Mouse (Mus musculus) gastrocnemius, adult 2 months (tissue): ENCODE measurements around the gene Ccl12. TPM values are rescaled to one million over a fixed set of nuclear protein-coding genes. Genes with fewer than 3 reads are reported as not detected.
A peak's percentile ranks its signal among the peaks of the same experiment; 100 is the strongest.

ENCODE experiments used
- DNase-seq: peaks from one replicate; pipeline ENCODE4 v3.0.0; 2022
- H3K27ac ChIP-seq: fragments of 200-600 bp; 2 replicates; pipeline ENCODE4 v1.8.1; 2022; ENCODE audit warnings: mild to moderate bottlenecking
- H3K4me3 ChIP-seq: fragments of 200-600 bp; 2 replicates; pipeline ENCODE4 v1.8.1; 2022; ENCODE audit warnings: mild to moderate bottlenecking, moderate library complexity
- CTCF ChIP-seq: fragments of 200-600 bp; IDR thresholded peaks from 2 replicates; pipeline ENCODE4 v1.8.1; 2022; ENCODE audit warnings: antibody characterized with exemption, mild to moderate bottlenecking, moderate library complexity
- intact Hi-C: fragments of 180-260 bp; cut with DNase I; formaldehyde crosslinking; loops from one replicate; pipeline ENCODE4 v1.15.1; 2025
- long read RNA-seq, 2 experiments: library from polyadenylated mRNA; stranded (forward); transcript quantifications; one replicate each; pipeline ENCODE4 v2.0.0; 2021
- total RNA-seq, 2 experiments: library from RNA; stranded (reverse); gene quantifications; 2 replicates each; pipeline ENCODE4 v1.2.3; 2021

The Ccl12 gene
- total RNA-seq: not detected
- long read RNA-seq, experiment 1: 0 reads
- long read RNA-seq, experiment 2: 0 reads

- intact Hi-C loops: no loop called here
- no peak for TF ChIP-seq CTCF
- Histone ChIP-seq H3K4me3 (no peak within 1 kb of the TSS), H3K27ac (no peak within 1 kb of the TSS)
- DNase-seq: no peak
Observed at GRCm38 (mm10) chr11:82101529-82101928, at the start of gene Ccl12. Gene Ccl12 (plus strand): TSS chr11:82101845.

GRCm38 (mm10) chr11:82053849-82054248, 47.8 kb upstream of the Ccl12 start:
- no peak for TF ChIP-seq CTCF
- no peak overlapping the region for H3K4me3 ChIP-seq
- intact Hi-C loops: no loop called here
- no peak overlapping the region for H3K27ac ChIP-seq
- no peak for DNase-seq

DNA sequence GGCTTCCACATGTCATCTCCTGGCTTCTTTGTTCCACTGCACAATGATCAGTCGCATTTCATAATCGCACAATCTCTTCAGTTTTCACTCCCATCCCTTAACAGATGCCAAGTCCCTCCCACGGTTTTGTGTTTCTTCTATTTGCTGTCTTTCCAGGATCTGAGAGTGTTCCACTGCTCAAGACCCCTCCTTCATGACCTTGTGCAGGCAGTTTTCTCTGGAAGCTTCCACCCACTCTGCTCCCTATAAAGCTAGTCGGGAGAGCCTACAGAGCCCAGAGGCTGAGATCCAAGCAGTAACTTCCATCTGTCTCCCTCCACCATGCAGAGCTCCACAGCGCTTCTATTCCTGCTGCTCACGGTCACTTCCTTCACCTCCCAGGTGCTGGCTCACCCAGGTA, 44.0 kb upstream of the Ccl12 start, which contains the start of gene Ccl11:
TSS of gene Ccl11 (plus strand) at position 178 of the 400 bp plus-strand sequence.
- Histone ChIP-seq H3K27ac (peak within 1 kb of the TSS; percentile 75), H3K4me3 (peak within 1 kb of the TSS; percentile 66)
- no peak for TF ChIP-seq CTCF
- DNase-seq: peak; percentile 57
- intact Hi-C loops: no loop called here

- Histone ChIP-seq H3K27ac (peak overlapping the region; percentile 57), H3K4me3 (no peak overlapping the region)
- TF ChIP-seq CTCF: no peak
- intact Hi-C loops: no loop called here
- DNase-seq: no peak
Observed at GRCm38 (mm10) chr11:82062226-82062625, 39.4 kb upstream of the Ccl12 start.

GRCm38 (mm10) chr11:82063454-82063853, 38.2 kb upstream of the Ccl12 start:
- no peak for TF ChIP-seq CTCF
- H3K27ac ChIP-seq: no peak overlapping the region
- intact Hi-C loops: no loop called here
- no peak overlapping the region for H3K4me3 ChIP-seq
- DNase-seq: no peak

DNA sequence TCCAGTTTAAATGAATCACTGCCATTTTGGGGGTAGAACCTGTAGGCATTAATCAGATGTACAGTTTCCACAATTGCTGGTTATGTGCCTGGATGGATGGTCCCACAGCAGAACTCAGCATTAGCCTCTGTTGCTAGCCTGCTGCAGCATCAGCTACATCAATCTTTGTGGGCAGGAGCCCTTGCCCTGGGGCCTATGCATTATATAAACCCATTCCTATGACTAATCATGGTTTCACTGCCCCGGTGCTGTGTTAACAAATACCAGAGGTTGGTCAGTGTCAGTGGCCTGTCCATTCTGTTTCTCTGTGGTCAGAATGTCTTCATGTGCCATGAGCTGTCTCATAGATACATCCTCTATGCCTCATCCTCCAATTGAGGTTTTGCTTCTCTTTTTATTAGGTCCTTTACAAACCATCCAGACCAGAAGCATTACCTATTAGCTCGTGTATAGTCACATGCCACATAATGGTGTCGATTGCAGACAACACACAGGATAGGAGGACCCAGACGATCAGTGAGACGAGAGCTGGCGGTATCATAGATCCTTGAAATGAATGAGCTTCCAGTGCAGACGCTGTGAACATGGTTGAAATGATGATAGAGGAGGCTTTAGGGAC, 34.6 kb upstream of the Ccl12 start:
- no peak for TF ChIP-seq CTCF

DNA sequence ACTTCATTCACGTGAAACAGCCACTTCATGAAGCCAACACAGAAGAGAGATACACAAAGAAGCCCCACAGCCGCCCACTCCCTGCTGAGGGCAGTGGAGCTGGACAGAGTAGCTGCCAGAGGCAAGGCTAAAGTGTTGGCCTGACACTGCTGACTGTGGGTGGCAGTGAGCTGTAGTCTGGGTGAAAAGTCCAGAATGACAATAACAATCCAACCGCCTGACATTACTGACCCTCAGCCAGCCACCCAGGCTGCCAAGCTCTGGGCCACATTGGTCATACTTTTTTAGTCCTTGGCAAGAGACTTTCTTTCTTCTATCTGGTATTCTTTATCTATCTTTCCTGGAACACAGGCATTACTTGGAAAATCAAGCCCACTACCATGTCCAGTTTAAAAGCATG, 30.6 kb upstream of the Ccl12 start:
- DNase-seq: peak; percentile 32
- no peak for TF ChIP-seq CTCF

More for the DNA sequence above, 34.6 kb upstream of the Ccl12 start:
- no peak overlapping the region for H3K4me3 ChIP-seq
- H3K27ac ChIP-seq: no peak overlapping the region
- intact Hi-C loops: no loop called here
- DNase-seq: no peak

DNA sequence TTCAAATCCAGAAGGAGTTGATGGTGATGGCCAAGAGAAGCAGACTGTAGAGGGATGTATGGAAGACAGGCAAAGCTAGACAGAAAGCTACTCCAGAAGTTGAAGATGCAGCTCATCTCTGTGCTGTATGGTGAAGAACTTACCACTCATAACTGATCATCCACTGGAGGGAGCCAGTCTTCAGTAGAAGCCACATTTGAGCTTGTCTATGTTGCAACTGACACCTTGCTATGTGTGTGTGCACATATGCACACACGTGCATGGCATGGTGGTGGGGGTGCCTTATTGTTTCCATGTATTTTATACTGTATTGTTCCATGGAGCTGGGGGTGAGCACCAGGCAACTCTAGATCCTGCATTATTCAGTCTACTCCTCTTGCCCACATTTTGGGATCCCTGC, 29.3 kb upstream of the Ccl12 start:
- intact Hi-C loops: no loop called here
- no peak overlapping the region for H3K27ac ChIP-seq
- TF ChIP-seq CTCF: peak; percentile 22; the same call in 1 of the 2 replicates
- no peak overlapping the region for H3K4me3 ChIP-seq
- no peak for DNase-seq

More for the DNA sequence above, 30.6 kb upstream of the Ccl12 start:
- intact Hi-C loops: no loop called here
- no peak overlapping the region for H3K27ac ChIP-seq
- H3K4me3 ChIP-seq: no peak overlapping the region

DNA sequence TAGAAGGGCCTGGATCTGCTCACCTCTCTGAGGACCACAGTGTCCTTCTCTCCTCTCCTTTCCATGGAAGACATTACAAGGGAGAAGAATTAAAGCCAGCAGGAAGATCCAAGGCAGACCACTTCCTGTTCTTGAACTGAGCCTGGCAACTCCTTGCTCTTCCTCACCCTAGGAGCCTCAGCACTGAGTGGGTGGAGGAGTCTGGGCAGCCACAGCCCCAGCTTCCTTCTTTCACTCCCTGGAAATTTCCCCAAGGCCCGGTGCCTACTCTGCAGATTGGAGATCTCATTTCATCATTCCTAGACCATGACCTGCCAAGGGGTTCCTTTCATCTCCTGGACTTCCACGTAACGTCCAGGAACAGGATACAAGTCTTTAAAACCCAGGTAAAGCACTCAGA, 28.7 kb upstream of the Ccl12 start:
- TF ChIP-seq CTCF: no peak
- Histone ChIP-seq H3K4me3 (no peak overlapping the region), H3K27ac (no peak overlapping the region)
- intact Hi-C loops: no loop called here
- no peak for DNase-seq

DNA sequence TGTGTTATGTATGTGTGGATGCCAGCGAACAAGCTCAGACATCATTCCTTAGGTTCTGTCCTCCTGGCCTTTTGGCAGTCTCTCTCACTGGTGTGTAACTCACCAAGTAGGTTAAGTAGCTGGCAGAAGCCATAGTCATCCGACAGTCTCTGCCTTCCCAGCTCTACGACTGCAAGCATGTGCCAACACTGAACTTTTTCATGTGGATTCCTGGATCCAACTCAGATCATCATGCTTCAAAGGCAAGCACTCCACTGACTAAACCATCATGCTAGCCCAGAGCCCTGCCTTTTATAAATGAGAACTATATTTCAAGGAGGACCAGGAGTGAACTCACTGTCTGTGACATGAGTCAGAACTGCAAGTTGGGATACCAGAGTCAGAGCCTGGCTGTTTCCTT, 28.0 kb upstream of the Ccl12 start:
- TF ChIP-seq CTCF: no peak
- intact Hi-C loops: no loop called here
- no peak for DNase-seq
- no peak overlapping the region for H3K4me3 ChIP-seq
- no peak overlapping the region for H3K27ac ChIP-seq

DNA sequence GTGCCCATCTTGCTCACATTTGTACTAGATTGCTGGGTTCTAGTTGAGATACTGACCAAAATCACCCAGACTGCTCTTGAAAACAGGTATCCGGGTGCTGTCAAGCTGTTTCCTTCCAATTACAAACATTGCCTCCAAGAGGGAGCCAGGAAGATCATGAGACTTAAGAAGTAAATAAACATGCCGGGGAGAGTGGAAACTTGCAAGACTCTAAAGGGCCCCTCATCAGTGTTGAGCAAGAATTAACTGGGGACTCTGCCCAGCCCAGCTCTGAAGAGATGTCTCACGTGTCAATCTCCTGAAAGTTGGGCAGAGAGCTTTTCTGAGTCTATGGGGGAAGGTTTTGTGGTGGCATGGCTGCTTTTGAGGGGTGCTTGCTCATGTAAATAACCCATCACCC, 24.6 kb upstream of the Ccl12 start:
- Histone ChIP-seq H3K4me3 (no peak overlapping the region), H3K27ac (no peak overlapping the region)
- TF ChIP-seq CTCF: no peak
- DNase-seq: no peak
- intact Hi-C loops: no loop called here

GRCm38 (mm10) chr11:82078136-82078730, 23.4 kb upstream of the Ccl12 start:
- intact Hi-C loops: no loop called here
- Histone ChIP-seq H3K4me3 (no peak overlapping the region), H3K27ac (peak overlapping the region; percentile 36; the same call in 1 of the 2 replicates)
- no peak for TF ChIP-seq CTCF
- DNase-seq: no peak

- no peak overlapping the region for H3K27ac ChIP-seq
- intact Hi-C loops: no loop called here
- no peak for DNase-seq
- no peak overlapping the region for H3K4me3 ChIP-seq
- TF ChIP-seq CTCF: no peak
Observed at GRCm38 (mm10) chr11:82080865-82081264, 20.8 kb upstream of the Ccl12 start.

- Histone ChIP-seq H3K27ac (no peak overlapping the region), H3K4me3 (no peak overlapping the region)
- DNase-seq: no peak
- TF ChIP-seq CTCF: no peak
- intact Hi-C loops: no loop called here
Observed at GRCm38 (mm10) chr11:82084360-82084759, 17.3 kb upstream of the Ccl12 start.
